Mouse (Mus musculus) midbrain, embryonic 14.5 days (tissue): ENCODE measurements at regions not wholly inside any gene's neighbourhood (a gene's known extent, or its start where the extent isn't known, plus 50 kb on each side); places are given as distances from the start of the nearest gene placed in this dataset.
"Not testable (repeated sequence)": the region's sequence is repeated elsewhere in the genome, so short reads cannot be mapped to it uniquely, and the experiment has no call there.

Source experiments
- ATAC-seq: fragments of 200-750 bp; cut with Nextera tagmentation; 2 replicates; pipeline ENCODE4 v1.8.0; 2017; ENCODE audit warnings: moderate number of reproducible peaks, moderate library complexity; ENCODE audit not compliant: low FRiP score, low TSS enrichment
- DNase-seq: peaks from one replicate; pipeline ENCODE4 v3.0.0-alpha.2; 2015
- H3K27ac ChIP-seq: fragments of 300-500 bp; sonication (generic); replicated peaks from 2 replicates; pipeline ENCODE4 v1.5.1; 2014; ENCODE audit warnings: mild to moderate bottlenecking, low read depth, low read length, moderate library complexity
- H3K27me3 ChIP-seq: fragments of 300-500 bp; sonication (generic); 2 replicates; pipeline ENCODE4 v1.6.1; 2014; ENCODE audit warnings: low read length, control low read depth, mixed read lengths; ENCODE audit not compliant: control insufficient read depth, insufficient read depth
- H3K36me3 ChIP-seq: fragments of 300-500 bp; sonication (generic); 2 replicates; pipeline ENCODE4 v1.6.1; 2014; ENCODE audit warnings: low read length, control low read depth; ENCODE audit not compliant: control insufficient read depth, insufficient read depth
- H3K4me1 ChIP-seq: fragments of 300-500 bp; sonication (generic); 2 replicates; pipeline ENCODE4 v1.6.1; 2014; ENCODE audit warnings: mild to moderate bottlenecking, antibody characterized with exemption, low read length, control low read depth; ENCODE audit not compliant: control insufficient read depth, insufficient read depth
- H3K4me2 ChIP-seq: fragments of 300-500 bp; sonication (generic); 2 replicates; pipeline ENCODE4 v1.6.1; 2014; ENCODE audit warnings: mild to moderate bottlenecking, low read length, moderate library complexity
- H3K4me3 ChIP-seq: fragments of 300-500 bp; sonication (generic); replicated peaks from 2 replicates; pipeline ENCODE4 v1.5.1; 2014; ENCODE audit warnings: low read depth, low read length
- H3K9ac ChIP-seq: fragments of 300-500 bp; sonication (generic); replicated peaks from 2 replicates; pipeline ENCODE4 v1.6.1; 2014; ENCODE audit warnings: mild to moderate bottlenecking, low read length, moderate library complexity
- H3K9me3 ChIP-seq: fragments of 300-500 bp; sonication (generic); 2 replicates; pipeline ENCODE4 v1.6.1; 2016; ENCODE audit warnings: low read length, control low read depth, mixed read lengths; ENCODE audit not compliant: control insufficient read depth
- WGBS: fragments of 180-500 bp; shearing (Covaris S2); extraction: QIAGEN DNeasy Blood & Tissue Kit; methylation state at CpG from one replicate; pipeline ENCODE4 v1.1.7; 2014; 5-methylcytosine and 5-hydroxymethylcytosine counted together

DNA sequence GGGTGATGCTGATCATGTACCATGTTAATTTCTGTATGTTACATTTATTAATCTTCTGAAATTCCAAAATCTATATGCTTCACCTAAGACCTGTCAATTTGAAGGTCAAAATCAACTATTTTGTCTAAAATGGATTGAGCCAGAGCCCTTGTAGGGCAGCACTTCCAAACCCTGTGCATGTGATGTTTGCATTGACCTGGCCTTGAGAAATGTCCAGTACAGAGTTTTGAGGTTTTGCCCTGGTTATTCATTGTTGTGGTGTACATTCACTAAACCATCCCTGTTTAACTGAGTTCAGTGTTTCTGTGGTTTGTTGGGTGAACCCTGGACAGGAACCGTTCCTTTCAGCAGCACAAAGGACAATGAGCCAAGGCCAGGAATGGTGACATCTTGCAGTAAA is 392.4 kb upstream of the Gdi2 start:
- H3K9me3 ChIP-seq, H3K27ac ChIP-seq, DNase-seq, H3K4me2 ChIP-seq, H3K9ac ChIP-seq, H3K4me3 ChIP-seq, H3K36me3 ChIP-seq, H3K27me3 ChIP-seq, H3K4me1 ChIP-seq, ATAC-seq: not testable (repeated sequence)
- 93% methylated on average over 1 of the region's 1 CpGs for WGBS
